In genomic region chr5:52135460-52136141, GRCm38 (mm10) we compare ENCODE assay signal across 27 mouse cellular contexts. TPM values are rescaled to one million over a fixed set of nuclear protein-coding genes. Genes with fewer than 3 reads are reported as not detected.
DNase-seq lines count a peak whose midpoint lies in the region; ATAC-seq and TF ChIP-seq lines count a peak whose summit lies in the region.
"Had no signal": no experiment of that assay in that cellular context is flagged by ENCODE, and none has a peak within 500 bp of the region (broad histone marks: within the 10 kb centered on the region; RNA-seq: fewer than 3 reads in every experiment).

No protein-coding gene starts in this region.

- H3K9ac ChIP-seq in kidney, embryonic 15.5 days, result no peak overlapping the region
- H3K9ac ChIP-seq: embryonic facial prominence, embryonic 12.5 days; forebrain, embryonic 13.5 days; heart, embryonic 13.5 days; hindbrain, embryonic 14.5 days; limb, embryonic 13.5 days; midbrain, embryonic 13.5 days; stomach, embryonic 15.5 days had no signal

- DNase-seq in heart, embryonic 10.5 days (ENCODE audit: low spot score), result peak; percentile 71
- DNase-seq in heart, adult 18-20 months, result no peak
- peak; percentile 25 to 39 for DNase-seq in kidney, postnatal 36 days
- DNase-seq in Patski (ENCODE audit: low read depth, low spot score), result no peak
- peak; percentile 36 for DNase-seq in fibroblast of lung, adult 2 months (ENCODE audit: low read depth)
- no peak for DNase-seq in layer of hippocampus, postnatal 25 days (ENCODE audit: extremely low spot score in 1 of 2, low spot score in 1 of 2)
- DNase-seq: adrenal gland, postnatal 25 days; cerebellum, adult 18-20 months; cerebellum, postnatal 14 days; gastrocnemius, postnatal 25 days; heart, adult 2 months; heart, postnatal 10 days; layer of hippocampus, adult 9-11 months; lung, adult 18-20 months; lung, postnatal 4 days; right cerebral cortex, postnatal 14 days had no signal

- in situ Hi-C loops in Patski (cut with MboI; ENCODE audit: low pct_unique_long_range_greater_than_20kb), result no loop called here

- no peak overlapping the region for H3K4me3 ChIP-seq in heart, embryonic 10.5 days
- H3K4me3 ChIP-seq in kidney, embryonic 15.5 days (replicated peaks), result no peak overlapping the region
- H3K4me3 ChIP-seq: embryonic facial prominence, embryonic 12.5 days; forebrain, embryonic 13.5 days; heart, adult 2 months; heart, embryonic 13.5 days; limb, embryonic 13.5 days; megakaryocyte, embryonic 14.5 days; midbrain, embryonic 13.5 days; stomach, embryonic 15.5 days had no signal

- no peaks in the 10 kb centered on the region for H3K27me3 ChIP-seq in heart, embryonic 10.5 days (ENCODE audit: insufficient read depth, poor library complexity, severe bottlenecking)
- H3K27me3 ChIP-seq in kidney, embryonic 15.5 days, result no peaks in the 10 kb centered on the region
- H3K27me3 ChIP-seq in Patski, result no peaks in the 10 kb centered on the region
- H3K27me3 ChIP-seq: embryonic facial prominence, embryonic 12.5 days; forebrain, embryonic 13.5 days; heart, embryonic 13.5 days; limb, embryonic 13.5 days; megakaryocyte, embryonic 14.5 days; midbrain, embryonic 13.5 days; stomach, embryonic 15.5 days had no signal

- CTCF ChIA-PET in Patski (lab: Charles Lee), result interaction anchor here (0.8 to 1.5 kb wide), 5 partner anchors 9 to 25 kb away, joined by 3 to 5 read pairs (median 3); no protein-coding TSS in a partner anchor

- H3K27ac ChIP-seq in heart, embryonic 10.5 days, result no peak overlapping the region
- H3K27ac ChIP-seq in kidney, embryonic 15.5 days, result no peak overlapping the region
- H3K27ac ChIP-seq: embryonic facial prominence, embryonic 12.5 days; forebrain, embryonic 13.5 days; heart, adult 2 months; heart, embryonic 13.5 days; hindbrain, embryonic 14.5 days; limb, embryonic 13.5 days; midbrain, embryonic 13.5 days; stomach, embryonic 15.5 days had no signal

- H3K4me1 ChIP-seq in heart, embryonic 10.5 days, result no peaks in the 10 kb centered on the region
- no peaks in the 10 kb centered on the region for H3K4me1 ChIP-seq in kidney, embryonic 15.5 days
- H3K4me1 ChIP-seq: forebrain, embryonic 13.5 days; heart, embryonic 13.5 days; midbrain, embryonic 13.5 days; stomach, embryonic 15.5 days had no signal

- TF ChIP-seq CTCF in Patski (IDR thresholded peaks at IDR 0.05), result no peak

- H3K36me3 ChIP-seq in heart, embryonic 10.5 days, result peaks cover 18% of the 10 kb centered on the region; the same call in 1 of the 2 replicates
- peaks cover 22% of the 10 kb centered on the region for H3K36me3 ChIP-seq in kidney, embryonic 15.5 days
- H3K36me3 ChIP-seq: embryonic facial prominence, embryonic 12.5 days; stomach, embryonic 15.5 days had no signal

- WGBS in heart, embryonic 10.5 days, result 73% methylated on average over 16 of the region's 16 CpGs
- WGBS in kidney, embryonic 15.5 days, result 74% methylated on average over 16 of the region's 16 CpGs

- ATAC-seq in kidney, embryonic 15.5 days (replicated peaks; ENCODE audit: low FRiP score), result no peak
- peak; percentile 61 for ATAC-seq in Patski
- ATAC-seq: forebrain, embryonic 13.5 days; lung, postnatal 0 days; midbrain, embryonic 13.5 days had no signal

- no peaks in the 10 kb centered on the region for H3K9me3 ChIP-seq in heart, embryonic 10.5 days
- no peaks in the 10 kb centered on the region for H3K9me3 ChIP-seq in kidney, embryonic 15.5 days (replicated peaks)
- H3K9me3 ChIP-seq: embryonic facial prominence, embryonic 12.5 days; forebrain, embryonic 13.5 days; heart, embryonic 13.5 days; limb, embryonic 13.5 days; midbrain, embryonic 13.5 days; stomach, embryonic 15.5 days had no signal

- H3K4me2 ChIP-seq in kidney, embryonic 15.5 days, result no peak overlapping the region
- H3K4me2 ChIP-seq: embryonic facial prominence, embryonic 12.5 days; forebrain, embryonic 13.5 days; heart, embryonic 13.5 days; hindbrain, embryonic 14.5 days; limb, embryonic 13.5 days; liver, embryonic 11.5 days; midbrain, embryonic 13.5 days; stomach, embryonic 15.5 days had no signal

- POLR2A ChIA-PET in Patski (lab: Charles Lee), result no interaction called here

RNA-seq across cellular contexts. Expression of gene Dhx15, which starts 54.7 kb away (rescaled TPM):
- 114 and 139 TPM in 2 replicates for polyA plus RNA-seq in heart, embryonic 10.5 days (2016; fragmentation: Nextera tagmentation; extraction: Ambion mirVana)
- total RNA-seq in heart, adult 18-20 months (2021), result 10 to 100 TPM; 54.9 to 57.7 TPM
- polyA plus RNA-seq in kidney, embryonic 15.5 days (2015; fragmentation: Nextera tagmentation; extraction: Ambion mirVana), result 177 and 182 TPM in 2 replicates
- 161 TPM for polyA plus RNA-seq in Patski (2021)
- 10 to 100 TPM; 87.0 to 93.2 TPM for total RNA-seq in layer of hippocampus, postnatal 25 days (2021)

Comparison
In these comparisons a context has a peak if more than half of its experiments do, and no peak if none do; other contexts are left out.
1. DNase-seq: peak in heart, embryonic 10.5 days (single experiment), kidney, postnatal 36 days (2 of 2) and fibroblast of lung, adult 2 months (single experiment); none in heart, adult 18-20 months (0 of 2), Patski (single experiment) and layer of hippocampus, postnatal 25 days (0 of 2).